Mouse (Mus musculus) cortical plate, adult 2 months (tissue): ENCODE results near the gene Erv3.

Experiments used
- CTCF ChIP-seq: fragments of 200-500 bp; IDR thresholded peaks from 2 replicates; pipeline ENCODE4 v1.5.1; 2011; ENCODE audit warnings: mild to moderate bottlenecking, control low read depth, low read length; ENCODE audit not compliant: insufficient read depth; ENCODE audit errors: extremely low read depth
- POLR2A ChIP-seq: fragments of 200-500 bp; IDR thresholded peaks from 2 replicates; pipeline ENCODE4 v1.6.1; 2011; ENCODE audit warnings: mild to moderate bottlenecking, low read length, control low read depth; ENCODE audit not compliant: insufficient read depth; ENCODE audit errors: extremely low read depth

- TF ChIP-seq CTCF (peak; percentile 52), POLR2A (no peak)
Measured at GRCm38 (mm10) chr2:131807660-131808059, 51.9 kb downstream of the Erv3 start.
